Mouse (Mus musculus) intestine, postnatal 0 days (tissue): ENCODE data around the gene Spink2. TPM values are rescaled to one million over a fixed set of nuclear protein-coding genes. Genes with fewer than 3 reads are reported as not detected.

Source experiments
- ATAC-seq: fragments of 200-750 bp; cut with Nextera tagmentation; 2 replicates; pipeline ENCODE4 v1.8.0; 2017; ENCODE audit warnings: mild to moderate bottlenecking, moderate TSS enrichment, moderate library complexity
- H3K27ac ChIP-seq: fragments of 300-500 bp; sonication (generic); 2 replicates; pipeline ENCODE4 v1.5.1; 2014; ENCODE audit warnings: mild to moderate bottlenecking, low read depth, low read length, moderate library complexity
- H3K27me3 ChIP-seq: fragments of 300-500 bp; sonication (generic); replicated peaks from 2 replicates; pipeline ENCODE4 v1.6.1; 2014; ENCODE audit warnings: low read length, mixed read lengths; ENCODE audit not compliant: control insufficient read depth, insufficient read depth
- H3K36me3 ChIP-seq: fragments of 300-500 bp; sonication (generic); 2 replicates; pipeline ENCODE4 v1.6.1; 2014; ENCODE audit warnings: mild to moderate bottlenecking, moderate library complexity; ENCODE audit not compliant: control insufficient read depth, insufficient read depth
- H3K4me1 ChIP-seq: fragments of 300-500 bp; sonication (generic); replicated peaks from 2 replicates; pipeline ENCODE4 v1.6.1; 2014; ENCODE audit warnings: antibody characterized with exemption, low read length, mixed read lengths; ENCODE audit not compliant: control insufficient read depth, insufficient read depth
- H3K4me2 ChIP-seq: fragments of 300-500 bp; sonication (generic); replicated peaks from 2 replicates; pipeline ENCODE4 v1.6.1; 2014; ENCODE audit warnings: low read depth, mild to moderate bottlenecking, moderate library complexity
- H3K4me3 ChIP-seq: fragments of 300-500 bp; sonication (generic); 2 replicates; pipeline ENCODE4 v1.5.1; 2014; ENCODE audit warnings: low read depth, low read length
- H3K9ac ChIP-seq: fragments of 300-500 bp; sonication (generic); 2 replicates; pipeline ENCODE4 v1.6.1; 2014; ENCODE audit warnings: mild to moderate bottlenecking, low read depth, low read length
- H3K9me3 ChIP-seq: fragments of 300-500 bp; sonication (generic); 2 replicates; pipeline ENCODE4 v1.6.1; 2016; ENCODE audit warnings: mixed run types; ENCODE audit not compliant: control insufficient read depth
- CTCF ChIP-seq: sonication (generic); IDR thresholded peaks from 2 replicates; pipeline ENCODE4 v1.5.1; 2016; ENCODE audit warnings: low read depth, mild to moderate bottlenecking, control low read depth, antibody characterized with exemption, moderate library complexity
- WGBS: fragments of 180-500 bp; shearing (Covaris S2); extraction: QIAGEN DNeasy Blood & Tissue Kit; methylation state at CpG from one replicate; pipeline ENCODE4 v1.1.7; 2014; 5-methylcytosine and 5-hydroxymethylcytosine counted together
- polyA plus RNA-seq: library from polyadenylated mRNA; unstranded; fragments of >200 nt; fragmentation: Nextera tagmentation; extraction: Ambion mirVana; gene quantifications from 2 replicates; pipeline ENCODE4 v1.2.1, GENCODE M21; 2015

The Spink2 gene
- polyA plus RNA-seq, 1 experiment from 2014 or later = 1.4 TPM

GRCm38 (mm10) chr5:77252115-77252827, 41.0 kb upstream of the Spink2 start:
- H3K27me3 ChIP-seq = no peaks in the 10 kb centered on the region
- no peak for TF ChIP-seq CTCF
- no peak overlapping the region for H3K27ac ChIP-seq
- H3K4me2 ChIP-seq = no peak overlapping the region
- no peaks in the 10 kb centered on the region for H3K36me3 ChIP-seq
- no peaks in the 10 kb centered on the region for H3K4me1 ChIP-seq
- WGBS = 67% methylated on average over 8 of the region's 8 CpGs
- H3K4me3 ChIP-seq = no peak overlapping the region
- H3K9me3 ChIP-seq = no peaks in the 10 kb centered on the region
- no peak for ATAC-seq
- no peak overlapping the region for H3K9ac ChIP-seq

GRCm38 (mm10) chr5:77251656-77252055, 40.4 kb upstream of the Spink2 start:
- no peaks in the 10 kb centered on the region for H3K27me3 ChIP-seq
- H3K4me1 ChIP-seq = no peaks in the 10 kb centered on the region
- no peak for TF ChIP-seq CTCF
- ATAC-seq = no peak
- 26% methylated on average over 5 of the region's 5 CpGs for WGBS
- no peak overlapping the region for H3K27ac ChIP-seq
- no peaks in the 10 kb centered on the region for H3K9me3 ChIP-seq
- H3K4me3 ChIP-seq = no peak overlapping the region
- no peak overlapping the region for H3K9ac ChIP-seq
- H3K36me3 ChIP-seq = no peaks in the 10 kb centered on the region
- H3K4me2 ChIP-seq = no peak overlapping the region

GRCm38 (mm10) chr5:77250083-77250482, 38.8 kb upstream of the Spink2 start:
- WGBS = 65% methylated on average over 9 of the region's 9 CpGs
- no peaks in the 10 kb centered on the region for H3K27me3 ChIP-seq
- H3K36me3 ChIP-seq = no peaks in the 10 kb centered on the region
- no peak overlapping the region for H3K4me3 ChIP-seq
- H3K9me3 ChIP-seq = no peaks in the 10 kb centered on the region
- H3K27ac ChIP-seq = no peak overlapping the region
- no peaks in the 10 kb centered on the region for H3K4me1 ChIP-seq
- ATAC-seq = no peak
- no peak overlapping the region for H3K9ac ChIP-seq
- no peak for TF ChIP-seq CTCF
- no peak overlapping the region for H3K4me2 ChIP-seq

- Histone ChIP-seq H3K9ac (no peak overlapping the region), H3K4me2 (peak overlapping the region; percentile 63), H3K4me1 (no peaks in the 10 kb centered on the region), H3K36me3 (no peaks in the 10 kb centered on the region), H3K9me3 (no peaks in the 10 kb centered on the region), H3K4me3 (peak overlapping the region; percentile 16), H3K27me3 (no peaks in the 10 kb centered on the region), H3K27ac (no peak overlapping the region)
- 0 out of 2 replicates have a peak, but pooled peaks have one; percentile 31 for ATAC-seq
- no peak for TF ChIP-seq CTCF
- WGBS = 26% methylated on average over 26 of the region's 26 CpGs
Observed at GRCm38 (mm10) chr5:77245787-77246671, 34.8 kb upstream of the Spink2 start.

GRCm38 (mm10) chr5:77245463-77245786, 34.2 kb upstream of the Spink2 start:
- no peaks in the 10 kb centered on the region for H3K27me3 ChIP-seq
- peak overlapping the region; percentile 63 for H3K4me2 ChIP-seq
- no peaks in the 10 kb centered on the region for H3K36me3 ChIP-seq
- ATAC-seq = no peak
- no peaks in the 10 kb centered on the region for H3K9me3 ChIP-seq
- H3K9ac ChIP-seq = no peak overlapping the region
- TF ChIP-seq CTCF = no peak
- no peaks in the 10 kb centered on the region for H3K4me1 ChIP-seq
- no peak overlapping the region for H3K27ac ChIP-seq
- WGBS = 33% methylated on average over 7 of the region's 7 CpGs
- peak overlapping the region; percentile 16 for H3K4me3 ChIP-seq

GRCm38 (mm10) chr5:77244331-77244987, 33.2 kb upstream of the Spink2 start:
- no peak for TF ChIP-seq CTCF
- Histone ChIP-seq H3K27me3 (no peaks in the 10 kb centered on the region), H3K4me1 (no peaks in the 10 kb centered on the region), H3K4me3 (no peak overlapping the region), H3K36me3 (no peaks in the 10 kb centered on the region), H3K27ac (no peak overlapping the region), H3K9me3 (no peaks in the 10 kb centered on the region), H3K4me2 (no peak overlapping the region), H3K9ac (no peak overlapping the region)
- WGBS = 72% methylated on average over 8 of the region's 8 CpGs
- no peak for ATAC-seq
